Mouse (Mus musculus): ENCODE results near the gene Ehd1.

GRCm38 (mm10) chr19:6294301-6294700 lies 17.8 kb downstream of the Ehd1 start:
- TF ChIP-seq CTCF (IDR thresholded peaks at IDR 0.05; ENCODE audit: low read depth, low read length) (no peak), POLR2A (IDR thresholded peaks at IDR 0.05; ENCODE audit: insufficient read depth, low read length) (no peak)
